Mouse (Mus musculus): ENCODE results near the gene Slc1a1.

Slc1a1 gene

GRCm38 (mm10) chr19:28916492-28916891 lies 81.6 kb downstream of the Slc1a1 start:
- DNase-seq (ENCODE audit: low spot score), result no peak

- DNase-seq (ENCODE audit: low spot score), result no peak
These were observed 83.0 kb downstream of the Slc1a1 start for GRCm38 (mm10) chr19:28917839-28918238.

- DNase-seq (ENCODE audit: low spot score), result no peak
These were observed 91.5 kb downstream of the Slc1a1 start for GRCm38 (mm10) chr19:28926366-28926765.

GRCm38 (mm10) chr19:28927396-28927795 lies 92.5 kb downstream of the Slc1a1 start:
- DNase-seq (ENCODE audit: low spot score), result no peak

- DNase-seq (ENCODE audit: low spot score), result no peak
These were observed 94.2 kb downstream of the Slc1a1 start for GRCm38 (mm10) chr19:28929034-28929433.

GRCm38 (mm10) chr19:28934897-28935296 lies 100.0 kb downstream of the Slc1a1 start:
- DNase-seq (ENCODE audit: low spot score), result no peak

- no peak for DNase-seq (ENCODE audit: low spot score)
These were observed 105.5 kb downstream of the Slc1a1 start for GRCm38 (mm10) chr19:28940135-28940874.

- DNase-seq (ENCODE audit: low spot score), result no peak
These were observed 106.4 kb downstream of the Slc1a1 start for GRCm38 (mm10) chr19:28941271-28941670.

- DNase-seq (ENCODE audit: low spot score), result no peak
These were observed 111.9 kb downstream of the Slc1a1 start for GRCm38 (mm10) chr19:28946782-28947181.

GRCm38 (mm10) chr19:28947311-28947710 lies 112.5 kb downstream of the Slc1a1 start:
- DNase-seq (ENCODE audit: low spot score), result no peak

- DNase-seq (ENCODE audit: low spot score), result no peak
These were observed 116.4 kb downstream of the Slc1a1 start for GRCm38 (mm10) chr19:28951251-28951650.

- no peak for DNase-seq (ENCODE audit: low spot score)
These were observed 128.3 kb downstream of the Slc1a1 start for GRCm38 (mm10) chr19:28963113-28963512.

GRCm38 (mm10) chr19:28963513-28963841 lies 128.6 kb downstream of the Slc1a1 start:
- no peak for DNase-seq (ENCODE audit: low spot score)
